Mouse (Mus musculus) forebrain, embryonic 12.5 days (tissue): ENCODE data around the gene Ranbp3. TPM values are rescaled to one million over a fixed set of nuclear protein-coding genes. Genes with fewer than 3 reads are reported as not detected.

Source experiments
- ATAC-seq: fragments of 200-750 bp; cut with Nextera tagmentation; 2 replicates; pipeline ENCODE4 v1.8.0; 2017; ENCODE audit warnings: moderate TSS enrichment; ENCODE audit not compliant: low FRiP score
- H3K27ac ChIP-seq: fragments of 300-500 bp; sonication (generic); 2 replicates; pipeline ENCODE4 v1.5.1; 2016; ENCODE audit warnings: mild to moderate bottlenecking
- H3K27me3 ChIP-seq: fragments of 300-500 bp; sonication (generic); 2 replicates; pipeline ENCODE4 v1.6.1; 2016; ENCODE audit warnings: mild to moderate bottlenecking
- H3K36me3 ChIP-seq: fragments of 300-500 bp; sonication (generic); replicated peaks from 2 replicates; pipeline ENCODE4 v1.6.1; 2016; ENCODE audit warnings: mild to moderate bottlenecking
- H3K4me1 ChIP-seq: fragments of 300-500 bp; sonication (generic); 2 replicates; pipeline ENCODE4 v1.6.1; 2016
- H3K4me2 ChIP-seq: fragments of 300-500 bp; sonication (generic); 2 replicates; pipeline ENCODE4 v1.6.1; 2016; ENCODE audit warnings: mild to moderate bottlenecking, moderate library complexity
- H3K4me3 ChIP-seq: fragments of 300-500 bp; sonication (generic); replicated peaks from 2 replicates; pipeline ENCODE4 v1.5.1; 2016; ENCODE audit warnings: mild to moderate bottlenecking
- H3K9ac ChIP-seq: fragments of 300-500 bp; sonication (generic); 2 replicates; pipeline ENCODE4 v1.6.1; 2016; ENCODE audit warnings: mild to moderate bottlenecking
- H3K9me3 ChIP-seq: fragments of 300-500 bp; sonication (generic); 2 replicates; pipeline ENCODE4 v1.6.1; 2016
- WGBS: fragments of 180-500 bp; shearing (Covaris S2); methylation state at CpG from one replicate; pipeline ENCODE4 v1.1.7; 2016; 5-methylcytosine and 5-hydroxymethylcytosine counted together
- polyA plus RNA-seq: library from polyadenylated mRNA; unstranded; fragments of >200 nt; fragmentation: Nextera tagmentation; extraction: Ambion mirVana; gene quantifications from 2 replicates; pipeline ENCODE4 v1.2.1, GENCODE M21; 2016

Ranbp3 gene
- polyA plus RNA-seq, 1 experiment from 2014 or later = 119 TPM

DNA sequence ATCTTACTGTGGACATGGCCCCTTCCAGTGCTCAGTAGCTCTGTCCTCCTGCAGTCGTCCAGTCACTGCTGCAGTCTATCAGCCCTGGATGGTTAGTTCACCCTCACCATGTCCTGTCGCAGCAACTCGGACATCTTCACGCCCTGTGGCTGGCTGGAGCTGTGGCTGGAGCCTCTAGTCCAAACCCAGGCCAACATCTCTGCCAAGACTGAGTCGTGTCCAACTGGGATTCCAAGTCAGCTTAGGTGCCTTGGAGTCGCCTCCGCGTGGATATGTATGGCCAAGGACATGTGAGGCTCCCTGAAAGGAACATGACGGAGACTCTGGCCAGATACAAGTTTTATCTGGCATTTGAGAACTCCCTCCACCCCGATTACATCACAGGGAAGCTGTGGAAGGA lies 65.1 kb downstream of the Ranbp3 start:
- Histone ChIP-seq H3K4me3 (no peak overlapping the region), H3K27ac (no peak overlapping the region), H3K9ac (no peak overlapping the region), H3K9me3 (no peaks in the 10 kb centered on the region), H3K4me2 (no peak overlapping the region), H3K4me1 (no peaks in the 10 kb centered on the region), H3K36me3 (no peaks in the 10 kb centered on the region), H3K27me3 (peaks cover 25% of the 10 kb centered on the region)
- 82% methylated on average over 10 of the region's 10 CpGs for WGBS
- ATAC-seq = no peak

DNA sequence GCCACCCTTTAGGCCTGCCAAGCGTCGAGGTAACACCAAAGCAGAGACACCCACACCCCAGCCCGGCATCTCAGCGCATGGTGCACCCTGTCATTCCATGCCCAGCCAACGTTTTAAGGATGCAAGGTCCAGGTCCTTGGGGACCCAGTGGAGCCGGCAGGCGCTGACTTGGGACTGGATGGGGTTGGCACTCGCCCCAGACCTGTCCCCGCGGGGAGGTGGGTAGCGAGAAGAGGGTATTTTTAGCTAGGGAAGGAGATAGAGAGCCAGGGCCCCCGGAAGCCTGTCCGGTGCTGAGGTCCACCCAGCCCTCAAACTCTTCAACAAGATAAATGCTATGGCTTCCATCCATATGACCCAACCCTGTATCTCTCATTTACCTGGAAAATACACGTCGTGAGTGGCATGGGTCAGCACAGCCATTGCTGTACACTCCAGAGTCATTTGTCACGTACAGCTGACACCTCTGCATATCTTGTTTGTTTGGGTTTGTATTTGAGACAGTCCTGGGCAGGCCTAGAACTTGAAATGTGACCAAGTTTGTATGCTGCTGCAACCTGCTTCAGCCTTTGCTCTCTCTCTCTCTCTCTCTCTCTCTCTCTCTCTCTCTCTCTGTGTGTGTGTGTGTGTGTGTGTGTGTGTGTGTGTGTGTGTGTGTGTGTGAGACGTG lies 67.2 kb downstream of the Ranbp3 start:
- ATAC-seq = no peak
- WGBS = 83% methylated on average over 16 of the region's 17 CpGs
- H3K27ac ChIP-seq = no peak overlapping the region
- no peak overlapping the region for H3K9ac ChIP-seq
- no peak overlapping the region for H3K4me2 ChIP-seq
- no peaks in the 10 kb centered on the region for H3K9me3 ChIP-seq
- H3K27me3 ChIP-seq = peaks cover 24% of the 10 kb centered on the region
- no peaks in the 10 kb centered on the region for H3K4me1 ChIP-seq
- H3K4me3 ChIP-seq = no peak overlapping the region
- H3K36me3 ChIP-seq = no peaks in the 10 kb centered on the region

DNA sequence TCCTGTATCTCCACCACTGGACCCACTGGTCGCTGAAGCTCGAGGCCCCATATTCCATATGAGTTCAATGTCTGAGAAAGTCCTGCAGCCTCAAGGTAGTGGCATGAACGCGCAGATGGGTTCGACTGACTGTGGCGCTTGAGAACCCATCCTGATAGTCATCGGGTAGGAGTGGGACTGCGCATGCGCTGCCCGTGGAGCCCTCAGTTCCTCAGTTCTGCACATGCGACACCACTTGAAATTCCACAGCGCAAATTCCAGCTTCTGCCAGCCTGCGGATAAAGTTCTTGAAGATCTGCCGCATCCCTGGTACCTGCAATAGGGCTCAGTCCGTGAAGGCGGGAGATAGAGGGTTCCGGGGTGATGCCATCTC lies 67.7 kb downstream of the Ranbp3 start:
- no peaks in the 10 kb centered on the region for H3K4me1 ChIP-seq
- ATAC-seq = no peak
- H3K9ac ChIP-seq = no peak overlapping the region
- peaks cover 24% of the 10 kb centered on the region for H3K27me3 ChIP-seq
- H3K27ac ChIP-seq = no peak overlapping the region
- H3K9me3 ChIP-seq = no peaks in the 10 kb centered on the region
- no peaks in the 10 kb centered on the region for H3K36me3 ChIP-seq
- H3K4me3 ChIP-seq = no peak overlapping the region
- no peak overlapping the region for H3K4me2 ChIP-seq
- 79% methylated on average over 17 of the region's 17 CpGs for whole genome bisulfite sequencing

DNA sequence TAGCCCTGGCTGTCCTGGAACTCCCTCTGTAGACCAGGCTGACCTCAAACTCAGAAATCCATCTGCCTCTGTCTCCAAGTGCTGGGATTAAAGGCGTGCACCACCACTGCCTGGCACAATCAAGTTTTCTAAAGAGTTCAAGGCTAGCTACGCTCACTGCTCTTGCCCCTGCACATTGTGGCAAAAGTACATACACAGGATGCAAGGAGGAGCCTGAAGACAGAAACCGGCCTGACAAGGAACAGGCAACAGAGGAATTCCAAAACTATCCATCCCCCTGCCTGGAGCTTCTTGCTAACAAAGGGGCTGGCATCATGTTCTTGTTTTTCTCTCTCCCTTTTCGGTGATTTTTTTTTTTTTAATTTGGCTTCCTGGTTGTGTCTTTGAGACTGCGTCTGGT lies 71.1 kb downstream of the Ranbp3 start:
- Histone ChIP-seq H3K9me3 (no peaks in the 10 kb centered on the region), H3K4me1 (no peaks in the 10 kb centered on the region), H3K4me2 (no peak overlapping the region), H3K36me3 (no peaks in the 10 kb centered on the region), H3K27me3 (peaks cover 23% of the 10 kb centered on the region; the same call in 1 of the 2 replicates), H3K9ac (no peak overlapping the region), H3K4me3 (no peak overlapping the region), H3K27ac (no peak overlapping the region)
- ATAC-seq = no peak
- WGBS = 67% methylated on average over 5 of the region's 5 CpGs

DNA sequence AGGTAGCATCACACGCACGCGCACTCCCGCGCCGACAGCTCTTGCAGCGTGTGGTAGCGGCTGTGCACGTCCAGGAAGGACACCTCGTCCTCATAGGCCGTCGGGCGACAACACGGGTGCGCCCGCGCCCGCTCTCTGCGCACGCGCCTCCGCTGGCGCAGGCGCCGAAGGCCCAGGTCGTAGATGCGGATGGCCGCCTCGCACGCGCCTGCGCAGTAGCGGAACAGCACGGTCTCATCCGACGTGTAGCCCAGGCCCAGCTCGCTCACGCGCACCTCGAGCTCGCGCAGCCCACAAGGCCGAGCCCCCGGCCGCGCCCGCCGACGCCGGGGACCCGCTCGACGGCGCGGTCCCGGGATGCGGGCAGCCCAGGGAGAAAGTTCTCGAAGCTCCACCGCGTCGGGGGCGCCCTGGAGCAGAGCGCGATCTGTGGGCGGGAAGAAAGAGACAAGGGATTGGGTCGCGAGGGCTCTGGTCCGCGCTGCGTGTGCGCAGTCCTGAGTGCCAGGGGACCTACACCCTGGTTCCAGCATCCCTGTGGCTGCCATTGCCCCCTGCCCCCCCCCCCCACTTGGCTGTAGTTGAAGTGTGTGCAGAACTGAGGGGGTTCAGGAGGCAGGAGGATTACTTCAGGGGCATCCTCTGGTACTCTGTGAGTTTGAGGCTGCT lies 78.4 kb downstream of the Ranbp3 start:
- Histone ChIP-seq H3K36me3 (no peaks in the 10 kb centered on the region), H3K9ac (no peak overlapping the region), H3K4me2 (peak overlapping the region; percentile 44), H3K4me1 (peaks cover 8% of the 10 kb centered on the region; the same call in 1 of the 2 replicates), H3K9me3 (no peaks in the 10 kb centered on the region), H3K4me3 (peak overlapping the region; percentile 35), H3K27me3 (peaks cover 83% of the 10 kb centered on the region), H3K27ac (no peak overlapping the region)
- ATAC-seq = peak; percentile 79
- WGBS = 23% methylated on average over 71 of the region's 71 CpGs

DNA sequence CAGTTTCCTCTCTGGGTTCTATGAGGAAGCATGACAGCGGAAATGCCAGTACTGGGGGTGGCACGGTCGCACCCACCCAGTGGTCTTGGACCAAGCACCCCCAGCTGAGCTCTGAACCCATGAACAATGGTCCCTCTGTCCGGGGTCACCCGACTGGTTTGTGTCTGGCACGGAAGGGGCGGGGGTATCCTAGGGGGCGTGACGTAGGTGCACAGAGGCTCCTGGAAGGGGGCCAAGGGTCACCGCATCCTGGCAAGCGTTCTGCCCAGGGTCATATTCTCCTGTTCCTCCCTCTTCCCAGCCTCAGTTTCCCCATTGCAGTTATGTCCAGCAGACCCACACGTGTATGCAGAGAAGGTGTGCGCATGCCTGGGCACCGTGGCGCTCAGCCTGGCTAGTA lies 80.4 kb downstream of the Ranbp3 start:
- ATAC-seq = no peak
- Histone ChIP-seq H3K36me3 (no peaks in the 10 kb centered on the region), H3K4me2 (no peak overlapping the region), H3K9ac (no peak overlapping the region), H3K4me1 (peaks cover 20% of the 10 kb centered on the region), H3K4me3 (no peak overlapping the region), H3K9me3 (no peaks in the 10 kb centered on the region), H3K27ac (no peak overlapping the region), H3K27me3 (peaks cover 93% of the 10 kb centered on the region)
- 21% methylated on average over 15 of the region's 15 CpGs for WGBS

DNA sequence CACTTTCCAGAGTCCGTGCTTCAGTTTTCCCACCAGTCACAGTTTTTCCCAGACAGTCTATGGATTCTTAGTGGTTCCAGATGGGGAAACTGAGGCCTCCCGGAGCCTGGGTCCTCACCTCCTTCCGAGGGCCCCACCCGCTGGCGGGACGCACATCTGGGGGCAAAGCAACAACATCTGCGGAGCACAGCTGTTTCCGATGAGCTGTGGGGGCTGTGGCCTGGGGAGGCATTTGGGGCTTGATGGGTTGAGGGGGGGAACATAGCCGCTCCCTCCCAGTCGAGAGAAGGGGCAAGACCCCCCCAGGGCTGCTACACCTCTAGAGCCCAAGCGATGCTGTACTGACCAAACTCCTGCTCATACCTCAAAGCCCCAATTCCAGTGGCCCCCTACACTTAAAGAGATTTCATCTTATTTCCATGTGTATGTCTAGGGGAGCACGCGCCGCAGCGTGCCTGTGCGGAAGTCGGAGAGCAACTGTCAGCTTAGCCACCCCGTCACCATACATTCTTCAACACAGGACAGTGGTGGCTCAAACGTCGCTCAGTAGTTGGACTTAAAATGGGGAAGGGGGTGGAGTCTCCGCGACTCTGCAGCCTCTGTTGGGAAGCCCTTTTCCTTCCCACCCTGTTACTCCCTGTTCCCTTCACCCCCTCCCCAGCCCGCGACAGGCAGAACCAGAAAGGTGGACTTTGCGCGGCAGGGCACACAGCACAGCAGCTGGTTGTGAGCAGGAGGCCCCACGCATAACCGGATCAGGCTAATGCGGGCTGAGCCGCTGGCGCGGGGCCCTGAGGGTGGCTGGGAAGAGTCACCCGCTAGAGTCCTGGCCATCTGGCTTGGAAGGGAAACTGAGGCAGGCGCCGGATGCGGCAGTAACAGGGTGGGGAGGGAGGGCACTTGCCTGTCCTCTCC lies 81.4 kb downstream of the Ranbp3 start:
- H3K4me2 ChIP-seq = no peak overlapping the region
- 15% methylated on average over 36 of the region's 36 CpGs for WGBS
- no peak overlapping the region for H3K4me3 ChIP-seq
- H3K27me3 ChIP-seq = peaks cover 98% of the 10 kb centered on the region
- no peak for ATAC-seq
- H3K4me1 ChIP-seq = peaks cover 24% of the 10 kb centered on the region
- H3K27ac ChIP-seq = no peak overlapping the region
- H3K9me3 ChIP-seq = no peaks in the 10 kb centered on the region
- H3K9ac ChIP-seq = no peak overlapping the region
- H3K36me3 ChIP-seq = no peaks in the 10 kb centered on the region

DNA sequence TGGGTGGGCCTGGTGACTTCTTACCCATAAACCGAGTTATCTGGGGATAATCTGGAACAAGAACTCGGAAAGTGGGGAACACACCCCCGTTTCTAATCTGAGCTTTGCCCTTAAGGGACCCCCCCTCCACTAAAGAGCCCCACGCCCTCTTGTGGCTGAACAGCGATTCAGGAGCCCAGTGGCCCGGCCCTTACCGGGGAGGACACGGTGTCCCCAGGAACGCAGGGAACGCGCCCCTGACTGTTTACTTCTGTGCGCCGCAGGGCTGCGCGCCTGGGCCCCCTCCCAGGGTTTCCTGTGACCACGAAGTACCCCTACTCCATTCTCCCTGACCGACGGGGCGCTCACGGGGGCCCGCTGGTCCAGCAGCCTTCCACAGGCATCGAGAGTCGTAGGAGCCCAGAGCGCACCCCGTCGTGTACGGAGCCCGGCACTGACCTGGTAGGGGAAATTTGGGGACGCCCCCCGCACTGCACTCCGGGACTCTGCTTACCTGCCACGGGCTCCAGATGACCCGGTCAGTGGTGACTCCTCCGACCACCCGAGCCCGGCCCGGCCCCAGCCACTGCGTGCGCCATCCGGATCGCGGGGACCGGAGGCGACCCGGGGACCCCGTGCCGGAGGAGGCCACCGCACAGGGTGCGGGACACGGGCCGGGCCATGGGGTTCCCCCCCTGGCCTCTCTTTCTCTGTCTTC lies 83.8 kb downstream of the Ranbp3 start:
- peak; percentile 9; the same call in 1 of the 2 replicates for ATAC-seq

DNA sequence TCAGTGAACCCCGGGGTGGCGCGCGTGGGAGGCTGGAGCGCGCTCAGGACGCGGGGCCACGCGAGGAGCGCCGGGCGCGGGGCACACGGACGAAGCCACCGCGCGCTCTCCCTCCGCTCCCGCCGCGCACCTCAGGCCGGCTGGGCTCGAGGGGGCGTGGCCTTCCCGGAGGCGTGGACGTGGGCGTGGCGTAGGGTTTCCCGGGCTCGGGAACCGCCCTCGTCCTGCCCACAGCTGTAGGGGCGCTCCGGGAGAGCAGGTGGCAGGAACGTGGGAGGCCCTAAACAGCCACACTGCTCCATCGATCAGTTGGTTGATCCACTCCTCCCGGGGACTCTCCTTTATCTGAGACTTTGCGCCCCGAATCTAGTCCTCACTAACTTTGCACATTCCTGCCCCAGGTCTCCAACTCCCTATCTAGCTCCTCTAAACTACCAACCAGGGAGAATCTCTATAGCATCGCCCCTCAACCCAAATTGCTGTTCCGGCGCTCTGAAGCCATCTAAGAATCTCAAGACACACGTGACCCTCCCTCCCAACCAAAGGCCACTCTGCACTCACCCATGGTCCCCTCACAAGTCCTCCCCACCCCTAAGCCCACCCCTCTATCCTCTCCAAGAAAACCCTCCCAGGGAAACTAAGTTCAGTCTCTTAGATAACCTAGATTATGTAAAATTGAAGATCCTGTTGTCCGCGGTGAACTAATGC lies 84.5 kb downstream of the Ranbp3 start, which contains the start of gene Nrtn:
TSS of gene Nrtn (minus strand) at position 115 of the 708 bp plus-strand sequence.
- peak within 1 kb of the TSS; percentile 45 for H3K4me3 ChIP-seq
- H3K4me2 ChIP-seq = peak within 1 kb of the TSS; percentile 93
- under 1% methylated on average over 45 of the region's 48 CpGs for WGBS
- H3K27me3 ChIP-seq = peaks cover 89% of the 10 kb centered on the region
- ATAC-seq = peak; percentile 55
- no peaks in the 10 kb centered on the region for H3K36me3 ChIP-seq
- H3K4me1 ChIP-seq = peaks cover 29% of the 10 kb centered on the region
- H3K27ac ChIP-seq = no peak within 1 kb of the TSS
- H3K9ac ChIP-seq = peak within 1 kb of the TSS; percentile 59
- no peaks in the 10 kb centered on the region for H3K9me3 ChIP-seq

More for the DNA sequence above, 83.8 kb downstream of the Ranbp3 start:
- Histone ChIP-seq H3K4me1 (peaks cover 23% of the 10 kb centered on the region), H3K4me3 (peak overlapping the region; percentile 45), H3K27me3 (peaks cover 97% of the 10 kb centered on the region), H3K27ac (no peak overlapping the region), H3K36me3 (no peaks in the 10 kb centered on the region), H3K9ac (peak overlapping the region; percentile 59), H3K4me2 (peak overlapping the region; percentile 93), H3K9me3 (no peaks in the 10 kb centered on the region)
- WGBS = under 1% methylated on average over 51 of the region's 51 CpGs

DNA sequence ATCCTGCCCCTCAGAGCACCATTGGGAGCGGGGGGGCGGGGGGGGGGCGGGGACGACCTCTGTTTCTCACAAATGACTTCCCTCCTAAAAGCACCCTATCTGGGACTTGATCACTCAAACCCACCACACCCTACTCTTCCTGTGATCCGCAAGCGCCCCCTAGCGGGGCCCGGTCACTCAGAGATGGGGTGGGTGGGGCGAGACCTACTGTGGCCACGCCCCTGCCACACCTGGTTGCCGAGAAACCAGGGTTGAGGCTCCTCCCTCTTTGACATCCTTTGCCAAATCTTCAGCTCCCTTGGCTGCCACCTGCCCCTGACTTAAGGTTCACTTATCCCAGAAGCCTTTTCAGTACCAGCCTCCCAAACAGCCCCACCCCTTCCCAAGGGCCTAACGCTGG lies 85.0 kb downstream of the Ranbp3 start:
- WGBS = 6% methylated on average over 12 of the region's 12 CpGs
- Histone ChIP-seq H3K4me3 (no peak overlapping the region), H3K36me3 (no peaks in the 10 kb centered on the region), H3K4me1 (peaks cover 34% of the 10 kb centered on the region), H3K9ac (no peak overlapping the region), H3K27me3 (peaks cover 84% of the 10 kb centered on the region), H3K9me3 (no peaks in the 10 kb centered on the region), H3K27ac (no peak overlapping the region), H3K4me2 (peak overlapping the region; percentile 93)
- ATAC-seq = no peak

DNA sequence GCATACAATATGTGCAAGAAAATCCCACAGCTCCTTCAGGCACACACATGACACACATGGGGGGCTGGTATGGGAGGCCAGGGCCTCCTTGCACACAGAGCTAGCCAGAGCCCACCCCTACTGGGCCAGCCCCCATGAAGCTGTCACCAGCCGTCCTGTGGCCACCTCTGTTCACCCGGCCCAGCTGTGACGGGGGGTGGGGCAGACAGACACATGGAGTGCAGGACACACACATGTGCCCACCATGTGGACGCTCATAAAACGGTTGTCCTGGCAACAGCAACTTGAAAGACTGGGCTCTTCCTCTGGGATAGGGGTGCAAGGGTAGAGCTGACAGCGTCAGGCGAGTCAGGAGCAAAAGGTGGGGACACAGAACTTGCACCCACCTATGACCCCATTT lies 86.2 kb downstream of the Ranbp3 start:
- H3K4me3 ChIP-seq = no peak overlapping the region
- peaks cover 32% of the 10 kb centered on the region for H3K4me1 ChIP-seq
- H3K36me3 ChIP-seq = no peaks in the 10 kb centered on the region
- no peaks in the 10 kb centered on the region for H3K9me3 ChIP-seq
- no peak for ATAC-seq
- H3K27ac ChIP-seq = no peak overlapping the region
- 59% methylated on average over 7 of the region's 7 CpGs for WGBS
- H3K27me3 ChIP-seq = peaks cover 72% of the 10 kb centered on the region
- no peak overlapping the region for H3K4me2 ChIP-seq
- no peak overlapping the region for H3K9ac ChIP-seq
